Mouse (Mus musculus) cerebellum, adult (tissue): ENCODE data around the gene Gm21874.
"Not testable (repeated sequence)": the region's sequence is repeated elsewhere in the genome, so short reads cannot be mapped to it uniquely, and the experiment has no call there.

ENCODE experiments used
- ATAC-seq: cut with Nextera tagmentation; 2 replicates; pipeline ENCODE4 v1.9.2; 2017; ENCODE audit warnings: mild to moderate bottlenecking, moderate library complexity, mixed read lengths; ENCODE audit not compliant: insufficient number of reproducible peaks, low FRiP score, low TSS enrichment

The Gm21874 gene

DNA sequence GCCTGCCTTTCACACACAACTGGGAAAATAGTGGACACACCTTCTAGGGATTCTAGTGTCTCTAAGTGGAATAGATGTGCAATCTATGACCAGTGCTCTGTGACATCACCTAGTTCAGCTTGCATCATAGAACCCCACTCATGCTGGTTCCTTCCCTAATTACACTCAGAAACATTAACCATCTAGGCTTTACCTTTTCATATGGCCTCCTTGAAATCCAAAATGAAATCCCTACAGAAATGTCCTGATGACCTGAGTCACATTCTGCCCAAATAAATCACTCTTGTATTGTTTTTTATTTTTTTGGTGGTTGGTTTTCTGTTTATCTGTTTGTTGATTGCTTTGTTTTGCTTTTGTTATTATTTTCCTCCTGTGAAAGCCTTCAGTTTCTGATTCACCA, at the start of gene Gm21874:
Gm21874 (minus strand) TSS at position 101 of the 400 bp plus-strand sequence.
- ATAC-seq, result not testable (repeated sequence)
